Mouse (Mus musculus): ENCODE results near the gene Phactr1.

DNA sequence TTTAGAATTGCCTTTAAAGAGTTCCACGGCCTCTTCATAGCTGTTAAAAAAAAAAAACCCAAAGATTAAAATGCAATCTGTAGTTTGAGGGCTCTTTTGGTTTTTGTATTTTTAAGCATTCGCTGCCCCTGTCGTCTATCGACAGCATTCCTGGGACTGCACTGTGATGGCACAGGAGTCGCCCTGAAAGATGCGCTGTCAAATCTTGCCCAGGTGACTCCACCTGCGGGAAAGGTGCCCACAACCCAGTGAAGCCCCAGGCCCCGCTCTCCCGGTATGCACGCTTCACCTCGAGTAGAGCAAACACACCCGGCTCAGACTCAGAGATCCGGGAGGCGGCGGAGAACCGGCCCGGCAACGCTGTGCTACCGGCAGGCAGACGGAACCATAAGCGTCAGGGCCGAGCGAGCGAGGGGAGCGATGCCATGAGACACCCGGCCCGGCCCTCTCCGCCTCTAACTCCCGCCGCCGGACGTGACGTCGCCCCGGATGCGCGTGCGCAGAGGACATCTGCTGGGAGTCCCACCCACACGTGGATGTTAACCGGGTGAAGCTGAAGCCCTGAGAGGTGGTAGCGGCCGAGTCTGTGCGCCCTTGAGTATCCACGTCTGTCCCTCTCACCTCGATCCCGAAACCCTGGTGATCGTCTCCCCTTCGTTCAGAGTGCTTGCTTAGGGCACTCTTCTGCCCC is 490.7 kb downstream of the Phactr1 start, which contains the start of gene Tbc1d7:
- no peak for TF ChIP-seq MAX (IDR thresholded peaks at IDR 0.05; ENCODE audit: low read depth)
- peak; percentile 97 for TF ChIP-seq POLR2A (IDR thresholded peaks at IDR 0.05; ENCODE audit: insufficient read length, low read depth)
- peak in 2 of 3 experiments; percentile 22 to 29 for TF ChIP-seq MYOD1 (IDR thresholded peaks at IDR 0.05; ENCODE audit: control insufficient read depth in 1 of 3, insufficient read length in 2 of 3, low read depth in 2 of 3)
- no peak for TF ChIP-seq TCF12 (IDR thresholded peaks at IDR 0.05; ENCODE audit: insufficient read depth, poor library complexity, severe bottlenecking)
- no peak for TF ChIP-seq USF1 (IDR thresholded peaks at IDR 0.05; ENCODE audit: low read depth)
- no peak for TF ChIP-seq E2F4 (IDR thresholded peaks at IDR 0.05; ENCODE audit: insufficient read depth)
- peak; percentile 98 for TF ChIP-seq POLR2AphosphoS2 (IDR thresholded peaks at IDR 0.05; ENCODE audit: insufficient read length, low read depth)
- peak in 1 of 3 experiments; percentile 61 for TF ChIP-seq MYOG (IDR thresholded peaks at IDR 0.05; ENCODE audit: control insufficient read depth in 1 of 3, insufficient read depth in 1 of 3, insufficient read length in 2 of 3, low read depth in 2 of 3)
- no peak for TF ChIP-seq TCF3 (IDR thresholded peaks at IDR 0.05; ENCODE audit: insufficient read length, low read depth)
- TF ChIP-seq SRF (IDR thresholded peaks at IDR 0.05; ENCODE audit: control insufficient read depth, insufficient read length, low read depth), result no peak
- no peak for TF ChIP-seq CEBPB (IDR thresholded peaks at IDR 0.05; ENCODE audit: insufficient read depth, poor library complexity, severe bottlenecking)
- TF ChIP-seq REST (IDR thresholded peaks at IDR 0.05; ENCODE audit: insufficient read depth, insufficient read length), result no peak
